Mouse (Mus musculus): Measurements from ENCODE around the gene Ttll5. TPM values are rescaled to one million over a fixed set of nuclear protein-coding genes. Genes with fewer than 3 reads are reported as not detected.

Gene Ttll5
- total RNA-seq, 2 experiments from 2014 or later = 42.3 to 47.3 TPM

DNA sequence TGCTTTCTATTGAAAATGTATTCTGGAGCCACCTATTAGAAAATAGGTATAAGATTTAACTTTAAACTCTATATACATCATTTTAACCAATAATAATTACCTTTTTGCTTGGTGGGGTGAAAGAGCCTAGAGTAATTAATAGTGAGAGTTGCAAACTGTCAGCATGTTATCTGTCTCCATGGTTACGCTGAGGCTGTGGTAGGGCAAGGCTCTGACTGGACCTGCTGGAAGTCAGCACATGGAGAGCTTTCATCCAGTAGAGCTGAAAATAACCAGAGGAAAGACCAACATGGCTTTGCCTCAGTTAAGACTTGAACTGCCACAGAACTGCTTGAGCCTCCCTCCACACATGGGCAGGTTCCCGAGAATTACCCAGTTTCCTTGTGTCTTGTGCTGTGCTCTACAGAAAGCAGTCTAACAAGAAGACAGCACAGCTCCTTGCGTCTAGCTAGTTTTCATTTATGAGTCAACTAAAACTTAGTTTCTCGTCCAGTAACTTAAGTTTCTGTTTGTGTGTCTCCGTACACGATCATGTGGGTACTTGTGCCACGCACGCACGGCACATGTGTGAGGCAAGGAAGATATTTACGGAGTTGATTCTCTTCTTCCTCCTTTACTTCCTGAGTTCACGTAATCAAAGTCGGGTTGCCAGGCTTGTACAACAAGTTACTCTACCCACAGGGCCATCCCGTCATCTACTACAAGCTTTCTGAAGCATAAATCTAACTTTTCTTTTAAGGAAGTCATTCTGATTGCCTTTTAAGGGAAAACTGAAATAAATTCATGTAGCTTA, 88.4 kb downstream of the Ttll5 start:
- DNase-seq (ENCODE audit: low spot score in 2 of 2) = no peak

DNA sequence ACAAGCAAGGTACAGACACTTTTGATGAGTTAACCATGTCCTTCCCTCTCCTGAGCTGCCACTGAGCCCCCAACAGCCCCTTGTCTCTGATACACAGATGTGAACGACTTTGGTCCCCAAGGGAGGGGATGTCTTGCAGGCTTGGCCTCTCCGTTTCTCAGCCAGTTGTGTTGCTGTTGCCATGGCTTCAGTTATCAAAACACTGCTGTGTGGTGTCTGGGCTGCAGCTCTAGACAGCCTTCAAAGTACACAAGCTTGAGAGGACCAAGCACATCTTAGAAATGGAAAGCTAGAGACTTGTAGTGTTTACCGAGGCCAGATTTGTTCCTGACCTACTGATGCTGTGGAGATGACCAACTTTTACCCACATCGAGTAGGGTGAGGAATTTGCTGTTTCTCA, 102.4 kb downstream of the Ttll5 start:
- DNase-seq (ENCODE audit: low spot score in 2 of 2) = no peak

DNA sequence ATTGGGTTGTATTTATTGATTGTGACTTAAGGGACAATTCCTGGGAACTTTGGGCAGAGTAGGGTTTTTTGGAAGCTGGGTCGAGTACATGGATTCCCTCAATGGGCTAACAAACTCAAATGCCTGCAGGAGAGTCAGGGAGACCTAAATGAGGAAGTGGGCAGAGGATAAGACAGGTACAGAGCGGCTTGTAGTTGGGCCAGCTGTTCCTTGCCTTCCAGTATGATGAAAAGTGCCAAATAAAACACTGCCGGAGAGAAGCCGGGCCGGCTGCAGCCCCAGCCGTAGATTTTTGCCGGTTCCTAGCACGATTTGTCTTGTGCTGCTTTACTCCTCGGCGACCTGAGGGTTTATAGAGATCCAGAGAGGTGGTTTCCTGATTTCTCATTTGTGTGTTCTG, 104.1 kb downstream of the Ttll5 start:
- DNase-seq (ENCODE audit: low spot score in 2 of 2) = no peak

- no peak for DNase-seq (ENCODE audit: low spot score in 2 of 2)
Observed at GRCm38 (mm10) chr12:85929711-85930110, 105.3 kb downstream of the Ttll5 start.

- DNase-seq (ENCODE audit: low spot score in 2 of 2) = no peak
Observed at GRCm38 (mm10) chr12:85930713-85931112, 106.3 kb downstream of the Ttll5 start.

DNA sequence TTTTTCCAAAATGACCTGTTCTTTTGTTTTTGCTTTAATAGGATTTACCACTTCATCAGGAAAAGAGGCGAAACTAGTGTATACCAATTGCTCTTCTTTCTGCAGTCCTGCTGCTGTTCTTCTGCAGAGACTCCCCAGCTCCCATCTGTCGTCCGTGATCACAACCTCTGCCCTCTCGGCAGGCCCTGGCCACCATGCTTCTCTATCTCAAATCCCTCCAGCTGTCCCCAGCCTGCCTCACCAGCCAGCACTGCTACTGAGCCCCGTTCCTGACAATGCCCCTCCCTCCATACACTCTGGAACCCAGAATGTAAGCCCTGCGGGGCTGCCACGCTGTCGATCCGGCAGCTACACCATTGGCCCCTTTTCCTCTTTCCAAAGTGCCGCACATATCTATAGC, 108.8 kb downstream of the Ttll5 start:
- DNase-seq (ENCODE audit: low spot score in 2 of 2) = no peak

DNA sequence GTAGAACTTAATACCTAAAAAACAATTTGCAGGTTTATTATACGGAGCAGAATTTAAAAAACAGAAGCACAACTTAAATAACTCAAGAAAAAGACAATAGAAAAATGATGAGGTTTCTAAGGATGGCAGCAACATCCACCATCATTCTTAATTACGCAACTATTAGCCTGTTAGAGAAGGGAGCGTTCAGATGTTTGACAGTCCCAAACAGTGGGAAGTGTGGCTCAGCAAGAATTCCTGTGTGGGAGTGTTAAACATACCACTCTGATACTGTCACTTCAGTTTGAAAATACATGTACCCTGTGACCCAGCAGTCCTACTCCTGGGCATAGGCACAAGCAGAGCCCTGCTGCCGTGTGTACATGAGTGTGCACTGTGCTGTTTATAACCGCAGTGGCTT, 112.9 kb downstream of the Ttll5 start:
- no peak for DNase-seq (ENCODE audit: low spot score in 2 of 2)

GRCm38 (mm10) chr12:85943456-85943855, 119.0 kb downstream of the Ttll5 start:
- DNase-seq (ENCODE audit: low spot score in 2 of 2) = no peak

GRCm38 (mm10) chr12:85944419-85944818, 120.0 kb downstream of the Ttll5 start:
- no peak for DNase-seq (ENCODE audit: low spot score in 2 of 2)

DNA sequence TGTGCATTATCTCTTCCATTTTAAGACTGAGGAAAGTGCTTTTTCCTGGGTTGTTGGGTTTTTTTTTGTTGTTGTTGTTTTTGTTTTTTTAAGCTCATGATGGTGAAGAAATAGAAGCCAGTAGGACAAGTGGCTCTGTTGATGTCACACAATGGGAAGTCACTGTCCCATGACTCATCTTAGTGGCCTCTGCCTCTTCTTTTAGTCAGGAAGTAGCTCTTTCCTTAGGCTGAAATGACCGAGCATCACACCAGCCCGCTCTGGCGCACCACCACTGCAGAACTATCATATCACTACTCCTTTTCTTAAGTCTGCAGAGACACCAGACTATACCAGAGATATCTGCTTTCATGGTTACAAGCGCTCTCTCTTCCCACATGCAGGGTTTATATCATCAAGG, 122.7 kb downstream of the Ttll5 start:
- no peak for DNase-seq (ENCODE audit: low spot score in 2 of 2)

DNA sequence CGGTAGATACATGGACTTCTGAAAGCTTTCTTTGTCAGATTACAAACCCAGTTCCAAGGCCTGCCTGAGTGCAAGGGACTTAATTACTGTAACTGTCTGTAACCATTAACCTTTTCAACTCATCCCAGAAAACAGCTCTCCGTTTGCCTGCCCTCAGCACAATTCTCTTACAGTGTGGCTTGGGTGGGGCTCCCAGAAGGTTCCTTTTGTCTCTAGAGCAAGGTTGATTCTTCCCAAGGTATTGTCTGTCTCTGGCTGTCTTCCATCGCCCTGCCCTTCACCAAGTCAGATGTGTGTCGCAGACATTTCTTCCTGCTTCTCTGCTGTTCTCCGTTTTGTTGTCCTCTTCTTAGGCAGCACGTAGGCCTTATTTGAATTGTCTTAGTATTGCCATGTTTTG, 125.2 kb downstream of the Ttll5 start:
- DNase-seq (ENCODE audit: low spot score in 2 of 2) = no peak

DNA sequence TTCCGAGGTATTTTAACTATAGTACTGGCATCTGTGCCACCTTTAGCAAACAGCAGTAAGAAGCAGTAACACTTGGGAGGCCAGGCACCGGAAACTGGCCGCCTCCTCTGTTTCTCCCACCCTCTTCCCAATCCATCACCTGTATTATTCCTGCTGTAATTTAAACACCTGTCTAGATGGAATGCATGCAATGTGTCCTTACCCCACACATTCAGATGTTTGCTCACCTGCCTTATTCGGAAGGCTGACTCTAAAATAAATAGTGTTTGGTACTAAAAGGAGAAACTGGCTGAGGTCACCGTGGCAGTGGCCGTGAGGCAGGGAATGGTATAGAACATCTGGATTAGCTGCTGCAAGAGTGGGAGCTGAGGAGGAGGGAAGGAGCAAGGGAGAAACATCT, 125.9 kb downstream of the Ttll5 start:
- no peak for DNase-seq (ENCODE audit: low spot score in 2 of 2)

DNA sequence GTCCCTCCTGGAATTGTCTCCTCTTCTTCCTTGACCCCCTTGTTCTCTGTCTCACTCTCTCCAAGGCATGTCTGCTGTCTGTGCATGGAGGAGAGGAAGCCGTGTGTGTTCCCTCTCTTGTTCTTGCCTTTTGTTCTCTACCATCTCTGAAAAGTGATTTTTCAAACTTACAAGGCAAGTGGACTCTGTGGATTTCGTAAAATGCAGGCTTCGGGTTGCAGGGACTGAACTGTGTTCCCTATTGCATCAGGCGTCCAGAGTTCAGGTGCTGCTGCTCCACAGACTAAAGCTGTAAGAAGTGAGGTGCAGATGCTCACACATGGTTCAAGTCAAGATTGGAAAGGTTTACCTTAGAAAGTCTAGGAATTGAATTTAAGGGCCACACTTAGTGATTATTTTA, 126.6 kb downstream of the Ttll5 start:
- DNase-seq (ENCODE audit: low spot score in 2 of 2) = no peak

DNA sequence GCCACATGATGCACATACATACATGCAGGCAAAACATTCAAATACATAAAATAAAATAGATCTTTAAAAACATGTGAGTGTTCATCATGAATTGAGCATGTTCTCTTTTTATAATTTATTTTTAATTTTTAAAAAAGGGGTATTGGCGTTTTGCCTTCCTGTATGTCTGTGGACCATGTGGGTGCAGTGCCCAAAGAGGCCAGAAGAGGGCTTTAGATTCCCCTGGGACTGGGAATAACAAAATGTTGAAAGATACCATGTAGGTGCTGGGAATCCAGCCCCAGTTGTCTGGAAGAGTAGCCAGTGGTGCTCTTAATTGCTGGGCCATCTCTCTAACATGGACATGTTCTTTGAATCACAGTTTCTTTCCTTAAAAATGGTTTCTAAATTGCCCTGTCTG, 127.4 kb downstream of the Ttll5 start:
- DNase-seq (ENCODE audit: low spot score in 2 of 2) = no peak

DNA sequence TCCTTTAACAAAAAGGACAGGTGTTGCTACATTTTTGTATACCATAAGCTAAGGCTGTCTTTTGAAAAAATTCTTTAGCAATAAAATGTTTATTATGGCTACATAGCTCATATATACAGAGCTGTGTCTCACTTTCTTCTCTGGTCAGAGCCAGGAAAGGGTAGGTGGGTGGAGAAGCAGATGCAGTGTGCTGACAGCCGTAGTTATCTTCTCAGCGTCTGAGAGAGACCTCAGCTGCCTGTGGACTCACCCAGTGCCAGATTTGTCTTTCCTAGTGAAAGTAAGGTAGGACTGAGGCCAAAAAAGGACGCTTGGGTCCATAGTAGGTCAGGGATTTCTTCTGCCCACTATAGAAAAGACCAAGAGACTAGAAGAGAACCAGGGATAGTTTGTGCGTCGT, 127.9 kb downstream of the Ttll5 start:
- no peak for DNase-seq (ENCODE audit: low spot score in 2 of 2)

GRCm38 (mm10) chr12:85954167-85954566, 129.7 kb downstream of the Ttll5 start:
- no peak for DNase-seq (ENCODE audit: low spot score in 2 of 2)

DNA sequence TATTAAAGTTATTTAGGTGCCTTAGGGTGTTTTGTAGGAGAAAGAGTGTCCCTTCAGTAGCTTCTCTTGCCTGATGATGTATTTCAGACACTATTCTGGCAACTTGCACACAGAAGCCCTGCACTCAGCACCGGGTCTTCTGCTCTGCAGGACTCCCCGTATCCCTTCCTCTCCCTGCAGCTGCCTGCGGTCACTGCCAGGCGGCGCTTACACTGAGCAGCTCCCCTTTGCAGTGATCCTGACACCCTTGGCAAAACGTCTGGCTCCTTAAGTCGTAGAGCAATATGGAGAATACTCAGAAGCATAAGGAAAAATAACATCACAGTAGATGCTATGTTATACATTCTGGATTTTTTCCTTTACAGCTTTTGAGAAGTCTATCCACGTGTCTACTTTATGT, 130.6 kb downstream of the Ttll5 start:
- no peak for DNase-seq (ENCODE audit: low spot score in 2 of 2)

GRCm38 (mm10) chr12:85955690-85956089, 131.2 kb downstream of the Ttll5 start:
- no peak for DNase-seq (ENCODE audit: low spot score in 2 of 2)

DNA sequence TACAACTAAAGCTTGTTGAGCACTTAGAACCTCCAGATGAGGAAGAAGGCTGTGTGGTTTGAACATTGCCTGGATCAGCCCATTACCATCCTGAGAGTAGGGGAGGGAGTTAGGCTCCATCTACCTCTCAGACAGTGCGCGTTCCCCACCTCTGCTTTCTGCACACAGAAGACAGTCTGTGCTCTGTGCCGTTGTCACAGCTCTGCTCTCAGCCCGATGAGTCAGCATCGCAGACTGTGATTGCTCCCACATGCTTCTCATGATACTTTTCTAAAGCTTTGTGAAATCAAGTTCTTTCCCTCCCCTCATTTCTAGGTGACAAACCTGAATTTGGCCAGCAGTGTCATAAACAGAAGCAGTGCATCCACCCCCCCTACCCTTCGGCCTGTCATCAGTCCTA, 131.8 kb downstream of the Ttll5 start:
- peak in 1 of 2 experiments; percentile 49 for DNase-seq (ENCODE audit: low spot score in 2 of 2)

DNA sequence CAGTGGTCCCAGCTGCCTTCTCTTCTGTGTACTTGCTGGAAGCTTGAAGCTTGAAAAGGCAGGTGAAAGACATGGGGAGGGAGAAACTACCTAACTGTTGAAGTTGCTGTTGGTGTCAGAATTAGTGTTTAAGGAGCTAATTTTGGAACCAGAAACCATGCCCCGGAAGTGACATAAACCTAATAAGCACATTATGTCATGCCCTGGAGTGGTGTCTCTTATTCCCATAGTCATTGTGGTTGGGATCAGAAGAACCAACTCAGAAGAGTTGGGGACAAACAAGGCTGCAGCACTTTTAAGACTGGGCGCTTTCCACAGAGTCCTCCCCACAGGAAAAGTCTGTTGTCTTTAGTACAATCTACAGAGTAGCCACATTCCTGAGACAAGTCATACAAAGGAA, 134.0 kb downstream of the Ttll5 start:
- DNase-seq (ENCODE audit: low spot score in 2 of 2) = no peak

- no peak for DNase-seq (ENCODE audit: low spot score in 2 of 2)
Observed at GRCm38 (mm10) chr12:85959822-85960501, 135.5 kb downstream of the Ttll5 start.

- DNase-seq (ENCODE audit: low spot score in 2 of 2) = no peak
Observed at GRCm38 (mm10) chr12:85960699-85961098, 136.2 kb downstream of the Ttll5 start.

- no peak for DNase-seq (ENCODE audit: low spot score in 2 of 2)
Observed at GRCm38 (mm10) chr12:85963160-85963559, 138.7 kb downstream of the Ttll5 start.
